Comparison of ENCODE assay signal across 1 mouse cellular context in genomic region chr9:111289294-111289831, GRCm38 (mm10).
TF ChIP-seq lines count a peak whose summit lies in the region.

No protein-coding gene starts in this region.

TF ChIP-seq in CH12.LX, 34 proteins besides CTCF, POLR2A, EP300 and RAD21 (continued from another document):
- TF ChIP-seq SIN3A (IDR thresholded peaks at IDR 0.05; ENCODE audit: low read length): peak; percentile 59; the same call in 1 of the 2 replicates
- no peak for TF ChIP-seq HCFC1 (IDR thresholded peaks at IDR 0.05; ENCODE audit: low read depth, low read length)
- TF ChIP-seq E2F4 (IDR thresholded peaks at IDR 0.05; ENCODE audit: insufficient replicate concordance, low read depth, low read length): no peak
- TF ChIP-seq MXI1 (IDR thresholded peaks at IDR 0.05; ENCODE audit: low read depth, low read length): peak; percentile 28; the same call in 1 of the 2 replicates
- peak; percentile 30; the same call in 1 of the 2 replicates for TF ChIP-seq ETS1 (conservative IDR thresholded peaks at IDR 0.05; ENCODE audit: low read depth, low read length)
TF ChIP-seq in CH12.LX: peak in this region for 5.
